Mouse (Mus musculus) embryonic fibroblast, embryonic 13.5 days (primary cell): ENCODE data around the gene Harbi1. TPM values are rescaled to one million over a fixed set of nuclear protein-coding genes. Genes with fewer than 3 reads are reported as not detected.

ENCODE experiments used
- H3K27ac ChIP-seq: 2 replicates; pipeline ENCODE4 v1.5.1; 2012; ENCODE audit warnings: low read length, control low read depth, inconsistent platforms; ENCODE audit not compliant: insufficient read depth
- H3K4me1 ChIP-seq: 2 replicates; pipeline ENCODE4 v1.6.1; 2011; ENCODE audit warnings: low read length; ENCODE audit not compliant: control insufficient read depth, insufficient read depth
- H3K4me3 ChIP-seq: 2 replicates; pipeline ENCODE4 v1.5.1; 2011; ENCODE audit warnings: mild to moderate bottlenecking, control low read depth, low read length; ENCODE audit not compliant: insufficient read depth
- CTCF ChIP-seq: IDR thresholded peaks from 2 replicates; pipeline ENCODE4 v1.5.1; 2011; ENCODE audit warnings: mild to moderate bottlenecking, control low read depth, low read length, moderate library complexity, borderline replicate concordance; ENCODE audit not compliant: insufficient read depth
- POLR2A ChIP-seq: IDR thresholded peaks from 2 replicates; pipeline ENCODE4 v1.6.1; 2011; ENCODE audit warnings: low read depth, mild to moderate bottlenecking, control low read depth, low read length, moderate library complexity
- polyA plus RNA-seq: library from polyadenylated mRNA; stranded (reverse); fragments of >200 nt; gene quantifications from 2 replicates; pipeline ENCODE4 v1.2.4, GENCODE M21; 2011; ENCODE audit warnings: low read depth; ENCODE audit not compliant: missing spikeins, insufficient read length

The Harbi1 gene
- polyA plus RNA-seq, 1 experiment: 8.3 TPM

DNA sequence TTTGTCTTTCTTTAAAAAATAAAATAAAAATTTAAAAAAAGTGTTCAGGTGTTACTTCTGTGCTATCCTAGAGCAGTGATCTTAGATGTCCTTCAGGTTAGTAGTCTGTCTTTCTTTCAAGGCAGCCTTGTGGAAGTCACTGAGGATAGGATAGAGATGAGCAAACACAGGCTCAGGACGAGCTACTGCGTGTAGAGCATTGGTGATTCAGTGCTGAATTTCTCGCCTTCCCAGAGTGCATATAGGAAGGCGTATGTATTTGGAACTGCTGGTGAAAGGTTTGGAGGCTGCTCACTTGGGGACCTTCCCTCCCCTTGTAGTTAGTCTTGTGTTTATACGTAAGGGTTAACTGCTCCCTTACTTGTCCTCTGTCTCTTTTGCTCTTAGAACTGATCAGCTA lies 24.6 kb downstream of the Harbi1 start:
- TF ChIP-seq POLR2A (no peak), CTCF (no peak)
- Histone ChIP-seq H3K4me1 (no peaks in the 10 kb centered on the region), H3K4me3 (no peak overlapping the region), H3K27ac (no peak overlapping the region)

DNA sequence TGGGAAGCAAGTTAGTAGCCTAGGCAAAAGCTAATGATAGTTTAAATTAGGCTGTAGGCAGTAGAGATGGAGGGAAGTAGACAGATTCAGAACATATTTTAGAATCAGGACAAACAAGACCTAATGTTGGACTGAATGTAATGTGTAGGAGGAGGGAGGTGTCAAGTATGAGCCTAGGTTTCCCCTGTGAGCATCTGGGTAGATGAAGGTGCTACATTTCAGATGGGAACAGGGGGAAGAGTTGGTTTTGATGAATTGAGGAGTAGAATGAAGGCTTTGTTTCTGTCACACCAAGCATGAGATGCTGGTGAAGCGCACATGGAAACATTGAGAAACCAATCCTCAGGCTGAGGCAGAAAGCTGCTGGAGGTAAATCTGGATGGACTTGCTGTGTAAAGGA lies 28.9 kb downstream of the Harbi1 start:
- no peak overlapping the region for H3K4me3 ChIP-seq
- H3K27ac ChIP-seq: no peak overlapping the region
- no peak for TF ChIP-seq POLR2A
- no peak for TF ChIP-seq CTCF
- H3K4me1 ChIP-seq: no peaks in the 10 kb centered on the region

DNA sequence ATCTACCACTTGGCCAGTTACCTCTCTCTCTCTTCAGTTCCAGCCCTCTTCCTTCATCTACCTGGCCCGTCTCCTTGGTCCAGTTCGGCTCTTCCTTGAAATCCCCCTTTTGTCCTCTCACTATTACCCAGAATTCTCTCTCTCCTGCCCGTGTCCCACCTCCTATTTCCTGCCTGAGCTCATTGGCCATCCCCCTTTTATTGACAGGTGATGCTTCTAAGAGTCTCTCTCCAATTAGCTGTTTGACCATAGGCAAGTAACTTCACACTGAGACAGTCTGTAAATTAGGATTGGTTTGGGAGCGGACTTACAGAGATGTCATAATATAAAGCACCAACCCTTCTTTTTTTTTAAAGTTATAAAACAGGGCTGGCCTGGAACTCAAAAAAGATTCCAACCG lies 34.0 kb downstream of the Harbi1 start:
- H3K4me1 ChIP-seq: no peaks in the 10 kb centered on the region
- no peak overlapping the region for H3K4me3 ChIP-seq
- no peak overlapping the region for H3K27ac ChIP-seq
- TF ChIP-seq CTCF: no peak
- TF ChIP-seq POLR2A: no peak

DNA sequence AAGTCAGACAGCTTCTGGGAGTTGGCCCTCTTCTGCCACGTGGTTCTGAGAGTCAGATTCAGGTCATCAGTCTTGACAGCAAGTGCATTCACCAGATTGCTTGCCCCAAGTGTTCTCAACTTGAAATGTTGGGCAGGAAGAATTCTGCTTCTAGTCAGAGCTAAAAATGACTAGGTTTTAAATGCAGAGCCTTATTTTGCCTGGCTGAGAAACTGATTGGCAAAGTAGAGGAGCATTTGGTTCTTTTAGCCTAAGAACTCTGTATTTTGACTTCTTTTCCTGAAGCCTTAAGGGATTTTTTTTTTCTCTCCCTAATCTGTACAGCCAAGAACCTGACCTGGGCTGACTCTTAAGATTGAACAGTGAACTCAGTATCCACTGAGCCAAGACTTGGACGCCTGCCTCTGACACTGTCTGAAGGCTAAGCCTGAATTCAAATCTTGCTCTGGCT lies 39.2 kb downstream of the Harbi1 start:
- no peak overlapping the region for H3K27ac ChIP-seq
- TF ChIP-seq CTCF (no peak), POLR2A (no peak)
- no peaks in the 10 kb centered on the region for H3K4me1 ChIP-seq
- H3K4me3 ChIP-seq: no peak overlapping the region

Other genes starting within 250 kb of the Harbi1 start
- 79.8 and 102 TPM in 2 replicates for gene Ckap5, start 184.1 kb upstream of the Harbi1 start, polyA plus RNA-seq
- not detected in 2 replicates for gene F2, start 74.4 kb upstream of the Harbi1 start, polyA plus RNA-seq
- 14.8 and 17.1 TPM in 2 replicates for gene Zfp408, start 61.1 kb upstream of the Harbi1 start, polyA plus RNA-seq
- 249 and 267 TPM in 2 replicates for gene Arhgap1, start 61.0 kb upstream of the Harbi1 start, polyA plus RNA-seq
- 19.8 and 20.6 TPM in 2 replicates for gene Atg13, start 276 bp upstream of the Harbi1 start, polyA plus RNA-seq
- 23.8 and 26.2 TPM in 2 replicates for gene Ambra1, start 19.3 kb downstream of the Harbi1 start, polyA plus RNA-seq
- gene Chrm4, start 216.4 kb downstream of the Harbi1 start, polyA plus RNA-seq: not detected in 2 replicates
- gene Mdk, start 221.4 kb downstream of the Harbi1 start, polyA plus RNA-seq: 29.2 and 148 TPM in 2 replicates
- not detected in 2 replicates for gene Gm9821, start 234.9 kb downstream of the Harbi1 start, polyA plus RNA-seq